Mouse (Mus musculus) hindbrain, postnatal 0 days (tissue): Measurements from ENCODE around the gene Fads1. TPM values are rescaled to one million over a fixed set of nuclear protein-coding genes. Genes with fewer than 3 reads are reported as not detected.

ENCODE experiments used
- ATAC-seq: fragments of 200-750 bp; cut with Nextera tagmentation; 2 replicates; pipeline ENCODE4 v1.8.0; 2017; ENCODE audit warnings: mild to moderate bottlenecking, moderate TSS enrichment, moderate library complexity
- DNase-seq: peaks from one replicate; pipeline ENCODE4 v3.0.0-alpha.2; 2015; ENCODE audit warnings: low spot score
- H3K27ac ChIP-seq: fragments of 300-500 bp; sonication (generic); 2 replicates; pipeline ENCODE4 v1.5.1; 2014; ENCODE audit warnings: mild to moderate bottlenecking
- H3K27me3 ChIP-seq: fragments of 300-500 bp; sonication (generic); 2 replicates; pipeline ENCODE4 v1.6.1; 2014; ENCODE audit warnings: low read length, mixed read lengths; ENCODE audit not compliant: insufficient read depth
- H3K36me3 ChIP-seq: fragments of 300-500 bp; sonication (generic); 2 replicates; pipeline ENCODE4 v1.6.1; 2014; ENCODE audit warnings: low read length, mixed read lengths; ENCODE audit not compliant: insufficient read depth
- H3K4me1 ChIP-seq: fragments of 300-500 bp; sonication (generic); 2 replicates; pipeline ENCODE4 v1.6.1; 2014; ENCODE audit warnings: antibody characterized with exemption, low read length, mixed read lengths; ENCODE audit not compliant: insufficient read depth
- H3K4me2 ChIP-seq: fragments of 300-500 bp; sonication (generic); 2 replicates; pipeline ENCODE4 v1.6.1; 2014; ENCODE audit warnings: low read depth, mild to moderate bottlenecking, low read length, moderate library complexity, mixed read lengths
- H3K4me3 ChIP-seq: fragments of 300-500 bp; sonication (generic); 2 replicates; pipeline ENCODE4 v1.5.1; 2014; ENCODE audit warnings: low read length
- H3K9ac ChIP-seq: fragments of 300-500 bp; sonication (generic); replicated peaks from 2 replicates; pipeline ENCODE4 v1.6.1; 2014; ENCODE audit warnings: mild to moderate bottlenecking, low read length, moderate library complexity, mixed read lengths
- H3K9me3 ChIP-seq: fragments of 300-500 bp; sonication (generic); 2 replicates; pipeline ENCODE4 v1.6.1; 2016; ENCODE audit warnings: low read length, mixed read lengths
- CTCF ChIP-seq: IDR thresholded peaks from 2 replicates; pipeline ENCODE4 v1.5.1; 2016; ENCODE audit warnings: antibody characterized with exemption, control low read depth, low read depth
- WGBS: fragments of 180-500 bp; shearing (Covaris S2); extraction: QIAGEN DNeasy Blood & Tissue Kit; methylation state at CpG from one replicate; pipeline ENCODE4 v1.1.7; 2014; 5-methylcytosine and 5-hydroxymethylcytosine counted together
- polyA plus RNA-seq: library from polyadenylated mRNA; unstranded; fragments of >200 nt; fragmentation: Nextera tagmentation; extraction: Ambion mirVana; gene quantifications from 2 replicates; pipeline ENCODE4 v1.2.1, GENCODE M21; 2015
- total RNA-seq: library from RNA; depleted of rRNA; stranded (reverse); fragments of >200 nt; gene quantifications from 2 replicates; pipeline ENCODE4 v1.2.3, GENCODE M21; 2014

The Fads1 gene
- total and polyA plus RNA-seq, 2 experiments from 2014 or later, result 148 to 198 TPM

DNA sequence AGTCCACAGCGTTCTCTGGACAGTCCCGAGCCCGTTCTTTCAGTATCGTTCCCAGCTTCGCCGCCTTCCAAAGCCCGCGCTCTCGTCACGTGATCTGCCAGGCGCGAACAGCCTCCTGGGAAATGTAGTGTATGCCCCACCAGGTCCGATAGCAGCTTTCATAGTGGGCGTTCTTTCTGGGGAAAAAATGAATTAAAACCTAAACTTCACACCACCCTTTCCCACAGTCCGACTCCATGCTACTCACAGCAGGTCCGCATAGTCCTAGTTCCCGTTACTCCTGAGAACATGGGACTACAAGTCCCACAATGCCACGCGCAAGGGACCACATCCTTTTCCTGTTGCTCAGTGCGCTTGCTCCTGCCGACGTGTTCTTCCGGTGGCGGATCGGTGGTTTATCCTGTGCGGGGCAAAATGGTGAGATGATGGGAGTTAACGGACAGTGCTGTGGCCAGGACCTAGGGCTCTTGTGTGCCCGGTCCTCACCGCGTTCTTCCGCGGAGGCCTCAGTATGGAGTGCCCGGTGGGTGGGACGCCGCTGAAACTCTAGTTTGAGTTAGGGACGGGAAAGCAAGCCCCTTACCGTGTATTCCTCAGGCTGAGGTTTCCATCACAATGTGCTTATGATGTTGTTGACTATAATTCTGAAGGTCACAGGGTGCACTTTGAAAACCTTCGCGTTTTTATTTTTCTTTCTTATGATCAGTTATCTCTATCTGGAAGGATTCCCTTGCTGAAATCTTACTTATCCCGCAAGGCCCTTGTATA is 21.3 kb downstream of the Fads1 start, which contains the start of the genes Tmem258 and Fen1:
Tmem258 (plus strand) TSS at position 167 of the 768 bp plus-strand sequence.
Fen1 (minus strand) TSS at position 322 of the 768 bp plus-strand sequence.
- peak within 1 kb of the TSS; percentile 71 for H3K9ac ChIP-seq
- H3K27me3 ChIP-seq, result no peaks in the 10 kb centered on the region
- ATAC-seq (peak; percentile 94), DNase-seq (peak; percentile 92)
- under 1% methylated on average over 40 of the region's 40 CpGs for WGBS
- H3K4me3 ChIP-seq, result peak within 1 kb of the TSS; percentile 87
- H3K4me2 ChIP-seq, result peak within 1 kb of the TSS; percentile 87
- no peaks in the 10 kb centered on the region for H3K9me3 ChIP-seq
- H3K4me1 ChIP-seq, result peaks cover 6% of the 10 kb centered on the region
- TF ChIP-seq CTCF, result no peak
- peaks cover 13% of the 10 kb centered on the region for H3K36me3 ChIP-seq
- H3K27ac ChIP-seq, result peak within 1 kb of the TSS; percentile 88

DNA sequence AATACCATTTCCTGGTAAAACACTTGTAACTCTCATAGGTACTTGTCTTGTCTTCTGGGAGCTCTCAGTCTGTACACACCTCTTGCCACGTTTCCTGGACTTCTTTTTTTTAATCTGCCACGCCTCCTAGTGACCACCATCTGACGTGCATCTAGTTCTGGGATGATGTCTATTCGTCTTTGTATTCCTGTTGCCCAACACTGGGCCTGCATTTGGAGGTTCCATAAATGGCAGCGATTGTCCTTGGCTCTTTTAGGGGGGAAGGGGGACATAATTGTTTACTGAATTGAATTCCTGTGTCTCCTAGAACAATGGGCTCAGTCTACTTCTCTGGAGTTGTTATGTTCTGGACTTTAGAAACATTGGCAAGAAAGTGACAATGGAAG is 21.9 kb downstream of the Fads1 start:
- Histone ChIP-seq H3K9ac (peak overlapping the region; percentile 71), H3K27me3 (no peaks in the 10 kb centered on the region), H3K36me3 (peaks cover 18% of the 10 kb centered on the region), H3K4me2 (peak overlapping the region; percentile 87), H3K4me3 (peak overlapping the region; percentile 87), H3K4me1 (peaks cover 6% of the 10 kb centered on the region), H3K9me3 (no peaks in the 10 kb centered on the region), H3K27ac (peak overlapping the region; percentile 88)
- peak; percentile 51 for TF ChIP-seq CTCF
- WGBS, result 2% methylated on average over 5 of the region's 5 CpGs
- peak; percentile 67 for DNase-seq
- peak; percentile 31; the same call in 1 of the 2 replicates for ATAC-seq

- 70% methylated on average over 6 of the region's 6 CpGs for WGBS
- no peak for TF ChIP-seq CTCF
- H3K9ac ChIP-seq, result no peak overlapping the region
Observed at GRCm38 (mm10) chr19:10205051-10205450, 22.4 kb downstream of the Fads1 start.

DNA sequence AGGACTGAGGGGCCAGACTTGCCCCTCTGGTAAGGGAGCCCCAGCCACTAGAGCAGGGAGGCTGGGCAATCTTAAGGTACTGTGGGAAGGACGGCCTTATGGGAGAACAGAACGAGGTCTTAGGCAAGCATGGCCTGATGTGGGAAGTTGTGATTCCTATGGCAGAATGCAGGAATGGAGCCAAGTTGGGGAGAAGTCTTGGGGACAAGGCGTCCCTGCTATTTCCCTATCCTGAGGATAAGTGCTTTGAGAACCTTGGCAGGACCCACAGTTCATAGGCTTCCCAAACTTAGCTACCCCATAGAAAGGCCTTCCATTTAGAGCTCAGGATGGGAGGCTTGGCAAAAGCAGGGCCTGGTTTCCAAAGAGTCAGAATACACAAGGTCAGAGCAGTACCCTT is 26.2 kb downstream of the Fads1 start:
- Histone ChIP-seq H3K4me2 (no peak overlapping the region), H3K9me3 (no peaks in the 10 kb centered on the region), H3K9ac (no peak overlapping the region), H3K36me3 (peaks cover 25% of the 10 kb centered on the region), H3K4me3 (no peak overlapping the region), H3K27me3 (no peaks in the 10 kb centered on the region), H3K4me1 (no peaks in the 10 kb centered on the region), H3K27ac (no peak overlapping the region)
- DNase-seq, result no peak
- 81% methylated on average over 3 of the region's 3 CpGs for WGBS
- ATAC-seq, result no peak
- TF ChIP-seq CTCF, result no peak

More at GRCm38 (mm10) chr19:10205051-10205450, 22.4 kb downstream of the Fads1 start:
- Histone ChIP-seq H3K4me3 (peak overlapping the region; percentile 87), H3K27me3 (no peaks in the 10 kb centered on the region), H3K27ac (0 out of 2 replicates have a peak overlapping the region, but pooled peaks have one; percentile 88), H3K4me2 (peak overlapping the region; percentile 87), H3K36me3 (peaks cover 20% of the 10 kb centered on the region), H3K4me1 (peaks cover 6% of the 10 kb centered on the region), H3K9me3 (no peaks in the 10 kb centered on the region)
- no peak for DNase-seq
- no peak for ATAC-seq

DNA sequence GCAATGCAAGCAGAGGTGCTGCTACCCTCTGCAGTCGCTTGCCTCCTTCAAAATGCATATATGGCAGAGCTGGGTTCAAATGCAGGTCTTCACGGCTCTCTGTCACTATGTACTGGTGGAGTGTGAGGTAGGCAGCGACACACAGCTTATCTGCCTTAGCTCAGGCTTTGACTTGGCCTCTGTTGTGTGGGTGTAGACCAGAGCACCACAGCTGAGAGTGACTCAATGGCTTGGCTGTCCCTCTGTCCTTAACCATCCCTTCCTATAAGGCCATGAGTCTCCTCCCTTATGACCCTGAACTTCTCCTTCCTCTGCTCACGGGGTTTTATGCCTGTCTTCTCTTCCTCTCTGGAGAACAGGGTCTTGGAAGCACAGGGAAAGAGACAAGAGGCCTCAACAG is 28.2 kb downstream of the Fads1 start:
- 91% methylated on average over 4 of the region's 4 CpGs for WGBS
- H3K4me3 ChIP-seq, result no peak overlapping the region
- TF ChIP-seq CTCF, result no peak
- H3K27ac ChIP-seq, result no peak overlapping the region
- ATAC-seq (no peak), DNase-seq (no peak)
- no peaks in the 10 kb centered on the region for H3K4me1 ChIP-seq
- H3K36me3 ChIP-seq, result peaks cover 25% of the 10 kb centered on the region
- H3K9ac ChIP-seq, result no peak overlapping the region
- no peaks in the 10 kb centered on the region for H3K9me3 ChIP-seq
- H3K27me3 ChIP-seq, result no peaks in the 10 kb centered on the region
- no peak overlapping the region for H3K4me2 ChIP-seq

DNA sequence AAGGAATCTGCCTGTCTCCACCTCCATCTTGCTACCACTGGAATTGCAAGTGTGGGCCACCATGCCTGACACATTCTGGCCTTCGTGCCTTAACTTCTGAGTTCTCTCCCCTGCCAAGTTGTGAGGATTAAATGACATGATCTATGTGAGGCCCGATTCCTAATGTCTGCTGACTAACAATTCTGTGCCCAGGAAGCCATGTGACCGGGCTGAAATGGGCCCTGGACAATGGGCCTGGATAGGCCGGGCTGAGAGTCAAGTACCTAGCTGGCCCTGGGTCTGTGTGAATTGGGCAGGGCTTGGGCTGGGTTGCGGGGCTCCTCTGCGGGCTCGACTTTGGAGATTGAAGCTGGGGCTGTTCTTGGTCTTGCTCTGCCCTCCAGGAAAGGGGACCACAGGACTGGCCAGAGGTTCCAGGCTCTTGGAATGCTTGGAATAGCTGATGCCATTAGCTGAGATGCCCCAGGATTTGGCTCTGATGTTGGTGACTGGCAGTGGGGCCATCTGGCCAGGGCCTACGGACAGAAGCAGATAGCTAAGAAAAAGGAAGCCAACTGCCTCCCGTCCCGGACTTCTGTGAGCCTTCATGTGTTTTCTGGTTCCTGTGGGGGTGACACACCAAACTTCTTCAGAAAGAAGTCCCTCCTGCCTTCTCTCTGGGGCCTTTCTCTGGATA is 31.2 kb downstream of the Fads1 start:
- DNase-seq, result no peak
- WGBS, result 86% methylated on average over 10 of the region's 10 CpGs
- H3K4me1 ChIP-seq, result no peaks in the 10 kb centered on the region
- no peak for TF ChIP-seq CTCF
- no peaks in the 10 kb centered on the region for H3K27me3 ChIP-seq
- no peak overlapping the region for H3K4me3 ChIP-seq
- H3K36me3 ChIP-seq, result peaks cover 13% of the 10 kb centered on the region; the same call in 1 of the 2 replicates
- no peak overlapping the region for H3K4me2 ChIP-seq
- H3K9me3 ChIP-seq, result no peaks in the 10 kb centered on the region
- no peak overlapping the region for H3K9ac ChIP-seq
- no peak overlapping the region for H3K27ac ChIP-seq
- no peak for ATAC-seq
